Mouse (Mus musculus): ENCODE results near the gene Ptges.
A peak's percentile ranks its signal among the peaks of the same experiment; 100 is the strongest.
"Not testable (repeated sequence)": the region's sequence is repeated elsewhere in the genome, so short reads cannot be mapped to it uniquely, and the experiment has no call there.

The Ptges gene

GRCm38 (mm10) chr2:30929483-30930045, at the start of gene Ptges:
Gene Ptges (minus strand): TSS chr2:30929863.
- peak; percentile 53 to 57 for DNase-seq (ENCODE audit: low read depth in 1 of 2, low spot score in 2 of 2)

GRCm38 (mm10) chr2:30967352-30968327, 38.0 kb upstream of the Ptges start, which contains the start of gene Tor1a:
Gene Tor1a (minus strand): TSS chr2:30967933.
- DNase-seq (ENCODE audit: low read depth in 1 of 2, low spot score in 2 of 2), result peak; percentile 52 to 70

- no peak for DNase-seq (ENCODE audit: low read depth in 1 of 2, low spot score in 2 of 2)
Observed at GRCm38 (mm10) chr2:30966826-30967225, 37.2 kb upstream of the Ptges start.

- DNase-seq (ENCODE audit: low read depth in 1 of 2, low spot score in 2 of 2), result peak in 1 of 2 experiments; percentile 47
Observed at GRCm38 (mm10) chr2:30965627-30966026, 36.0 kb upstream of the Ptges start.

- DNase-seq (ENCODE audit: low read depth in 1 of 2, low spot score in 2 of 2), result no peak
Observed at GRCm38 (mm10) chr2:30962570-30963254, 33.0 kb upstream of the Ptges start.

- DNase-seq (ENCODE audit: low read depth in 1 of 2, low spot score in 2 of 2), result no peak
Observed at GRCm38 (mm10) chr2:30959856-30960255, 30.2 kb upstream of the Ptges start.

- DNase-seq (ENCODE audit: low read depth in 1 of 2, low spot score in 2 of 2), result no peak
Observed at GRCm38 (mm10) chr2:30958726-30959125, 29.1 kb upstream of the Ptges start.

GRCm38 (mm10) chr2:30957511-30957910, 27.8 kb upstream of the Ptges start:
- DNase-seq (ENCODE audit: low read depth in 1 of 2, low spot score in 2 of 2), result no peak

GRCm38 (mm10) chr2:30954797-30955196, 25.1 kb upstream of the Ptges start:
- peak in 1 of 2 experiments; percentile 30 for DNase-seq (ENCODE audit: low read depth in 1 of 2, low spot score in 2 of 2)

- DNase-seq (ENCODE audit: low read depth in 1 of 2, low spot score in 2 of 2), result peak; percentile 66 to 74
Observed at GRCm38 (mm10) chr2:30952824-30953490, 23.3 kb upstream of the Ptges start, which contains the start of gene Tor1b. Gene Tor1b (plus strand): TSS chr2:30952959.

- no peak for DNase-seq (ENCODE audit: low read depth in 1 of 2, low spot score in 2 of 2)
Observed at GRCm38 (mm10) chr2:30952457-30952823, 22.8 kb upstream of the Ptges start.

GRCm38 (mm10) chr2:30942603-30943011, 12.9 kb upstream of the Ptges start:
- DNase-seq (ENCODE audit: low read depth in 1 of 2, low spot score in 2 of 2), result peak in 1 of 2 experiments; percentile 36

GRCm38 (mm10) chr2:30942116-30942515, 12.5 kb upstream of the Ptges start:
- DNase-seq (ENCODE audit: low read depth in 1 of 2, low spot score in 2 of 2), result not testable (repeated sequence)

GRCm38 (mm10) chr2:30941586-30941985, 11.9 kb upstream of the Ptges start:
- DNase-seq (ENCODE audit: low read depth in 1 of 2, low spot score in 2 of 2), result no peak

GRCm38 (mm10) chr2:30938574-30938991, 8.9 kb upstream of the Ptges start:
- no peak for DNase-seq (ENCODE audit: low read depth in 1 of 2, low spot score in 2 of 2)

GRCm38 (mm10) chr2:30937731-30938130, 8.1 kb upstream of the Ptges start:
- DNase-seq (ENCODE audit: low read depth in 1 of 2, low spot score in 2 of 2), result no peak

GRCm38 (mm10) chr2:30936808-30937207, 7.1 kb upstream of the Ptges start:
- no peak for DNase-seq (ENCODE audit: low read depth in 1 of 2, low spot score in 2 of 2)

- peak in 1 of 2 experiments; percentile 62 for DNase-seq (ENCODE audit: low read depth in 1 of 2, low spot score in 2 of 2)
Observed at GRCm38 (mm10) chr2:30933917-30934450, 4.3 kb upstream of the Ptges start.

GRCm38 (mm10) chr2:30933032-30933431, 3.4 kb upstream of the Ptges start:
- DNase-seq (ENCODE audit: low read depth in 1 of 2, low spot score in 2 of 2), result no peak

- DNase-seq (ENCODE audit: low read depth in 1 of 2, low spot score in 2 of 2), result no peak
Observed at GRCm38 (mm10) chr2:30931922-30932321, 2.3 kb upstream of the Ptges start.

GRCm38 (mm10) chr2:30930846-30931245, 1.2 kb upstream of the Ptges start:
- not testable (repeated sequence) for DNase-seq (ENCODE audit: low read depth in 1 of 2, low spot score in 2 of 2)

Measured in monocyte, adult 2 months (primary cell).